Mouse (Mus musculus): ENCODE measurements around the gene Cdx4. TPM values are rescaled to one million over a fixed set of nuclear protein-coding genes. Genes with fewer than 3 reads are reported as not detected.
A peak's percentile ranks its signal among the peaks of the same experiment; 100 is the strongest.

Gene Cdx4
- polyA plus RNA-seq (2014; fragmentation: Nextera tagmentation; extraction: Ambion mirVana) = not detected in 2 replicates

GRCm38 (mm10) chrX:103321146-103321545 lies at the start of gene Cdx4:
Gene Cdx4, plus strand, starts transcription at chrX:103321398.
- no peak within 1 kb of the TSS for H3K9ac ChIP-seq
- H3K27me3 ChIP-seq (ENCODE audit: insufficient read depth, low read length) = peaks cover 38% of the 10 kb centered on the region
- no peak for ATAC-seq (ENCODE audit: insufficient read depth)
- DNase-seq = peak; percentile 5
- H3K4me2 ChIP-seq = 0 out of 2 replicates have a peak within 1 kb of the TSS, but pooled peaks have one; percentile 12
- H3K27ac ChIP-seq (ENCODE audit: low read depth) = no peak within 1 kb of the TSS
- WGBS = 20% methylated on average over 13 of the region's 13 CpGs
- H3K4me3 ChIP-seq (ENCODE audit: low read depth, low read length) = no peak within 1 kb of the TSS
- H3K36me3 ChIP-seq (ENCODE audit: insufficient read depth) = no peaks in the 10 kb centered on the region
- H3K9me3 ChIP-seq (ENCODE audit: low read depth, low read length) = no peaks in the 10 kb centered on the region
- TF ChIP-seq CTCF (IDR thresholded peaks at IDR 0.05; ENCODE audit: low read depth) = no peak
- H3K4me1 ChIP-seq (ENCODE audit: insufficient read depth) = no peaks in the 10 kb centered on the region

DNA sequence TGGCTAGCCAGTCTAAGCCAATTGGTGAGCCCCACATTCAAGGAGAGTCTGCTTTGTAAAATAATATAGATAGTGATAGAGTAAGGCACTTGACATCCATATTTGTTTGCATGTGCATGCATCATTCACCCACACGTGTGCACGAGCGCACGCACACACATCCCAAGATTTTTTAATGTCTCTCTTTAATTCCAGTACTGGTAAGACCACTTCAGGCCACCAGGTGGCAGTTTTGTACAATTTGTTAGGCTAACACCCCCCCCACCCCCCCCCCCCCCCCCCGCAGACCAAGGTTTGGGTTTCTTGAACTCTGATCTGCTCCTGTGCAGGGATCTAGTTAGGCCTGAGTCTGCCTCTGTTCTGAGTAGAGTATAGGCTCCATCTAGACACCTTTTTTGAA lies 46.9 kb upstream of the Cdx4 start:
- H3K27me3 ChIP-seq (ENCODE audit: insufficient read depth, low read length) = no peaks in the 10 kb centered on the region
- no peaks in the 10 kb centered on the region for H3K36me3 ChIP-seq (ENCODE audit: insufficient read depth)
- H3K4me3 ChIP-seq (ENCODE audit: low read depth, low read length) = no peak overlapping the region
- 0 out of 2 replicates have a peak, but pooled peaks have one; percentile 3 for TF ChIP-seq CTCF (IDR thresholded peaks at IDR 0.05; ENCODE audit: low read depth)
- no peak for ATAC-seq (ENCODE audit: insufficient read depth)
- H3K4me1 ChIP-seq (ENCODE audit: insufficient read depth) = no peaks in the 10 kb centered on the region
- H3K9ac ChIP-seq = no peak overlapping the region
- no peaks in the 10 kb centered on the region for H3K9me3 ChIP-seq (ENCODE audit: low read depth, low read length)
- no peak overlapping the region for H3K27ac ChIP-seq (ENCODE audit: low read depth)
- peak; percentile 56 for DNase-seq
- H3K4me2 ChIP-seq = no peak overlapping the region
- WGBS = 84% methylated on average over 4 of the region's 5 CpGs

DNA sequence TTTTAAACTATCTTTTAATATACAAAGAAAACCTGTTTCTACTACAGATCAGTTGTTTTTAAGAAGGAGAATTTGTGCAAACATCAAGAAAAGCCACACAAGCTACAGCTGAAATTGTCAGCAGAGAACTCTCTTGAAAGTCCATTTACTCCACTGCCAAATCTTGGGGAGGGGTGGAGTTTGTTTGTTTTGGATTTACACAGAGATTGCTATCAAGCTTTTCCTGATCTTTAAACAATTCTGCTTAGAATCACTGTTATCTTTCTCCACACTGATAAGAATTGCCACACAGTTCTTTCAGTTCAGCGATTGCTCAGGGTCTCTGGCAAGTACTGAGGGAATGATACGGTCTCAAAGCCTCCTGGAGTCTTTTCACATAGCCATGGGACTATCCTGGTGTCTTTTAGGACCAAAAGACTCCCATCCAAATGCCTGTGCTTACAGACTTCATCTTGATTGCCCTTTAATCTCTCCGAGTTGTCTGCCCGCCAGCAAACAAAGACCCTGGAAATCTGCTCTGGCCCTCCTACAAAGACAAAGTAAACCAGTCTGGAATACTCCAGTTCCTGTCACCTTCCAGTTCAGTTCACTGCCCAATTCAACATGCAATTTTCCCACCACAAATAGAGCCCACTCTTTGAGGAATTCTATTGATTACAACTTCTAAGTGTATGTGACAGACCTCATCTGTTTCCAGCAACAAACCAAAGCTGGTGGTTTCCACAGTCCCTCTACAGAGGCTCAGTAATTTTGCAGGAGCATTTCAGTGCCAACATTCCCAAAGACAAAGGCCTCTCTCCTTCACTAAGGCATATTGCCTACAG lies 34.1 kb upstream of the Cdx4 start:
- no peak overlapping the region for H3K9ac ChIP-seq
- 32% methylated on average over 4 of the region's 4 CpGs for WGBS
- H3K36me3 ChIP-seq (ENCODE audit: insufficient read depth) = no peaks in the 10 kb centered on the region
- peaks cover 9% of the 10 kb centered on the region; the same call in 1 of the 2 replicates for H3K27me3 ChIP-seq (ENCODE audit: insufficient read depth, low read length)
- ATAC-seq (ENCODE audit: insufficient read depth) (peak; percentile 83), DNase-seq (peak; percentile 64)
- peak overlapping the region; percentile 58; the same call in 1 of the 2 replicates for H3K27ac ChIP-seq (ENCODE audit: low read depth)
- no peak overlapping the region for H3K4me2 ChIP-seq
- no peak overlapping the region for H3K4me3 ChIP-seq (ENCODE audit: low read depth, low read length)
- TF ChIP-seq CTCF (IDR thresholded peaks at IDR 0.05; ENCODE audit: low read depth) = no peak
- H3K4me1 ChIP-seq (ENCODE audit: insufficient read depth) = no peaks in the 10 kb centered on the region
- H3K9me3 ChIP-seq (ENCODE audit: low read depth, low read length) = no peaks in the 10 kb centered on the region

- no peak overlapping the region for H3K9ac ChIP-seq
- TF ChIP-seq CTCF (IDR thresholded peaks at IDR 0.05; ENCODE audit: low read depth) = no peak
- H3K27me3 ChIP-seq (ENCODE audit: insufficient read depth, low read length) = peaks cover 9% of the 10 kb centered on the region; the same call in 1 of the 2 replicates
- ATAC-seq (ENCODE audit: insufficient read depth) (no peak), DNase-seq (no peak)
- H3K4me2 ChIP-seq = no peak overlapping the region
- no peaks in the 10 kb centered on the region for H3K4me1 ChIP-seq (ENCODE audit: insufficient read depth)
- H3K4me3 ChIP-seq (ENCODE audit: low read depth, low read length) = no peak overlapping the region
- H3K9me3 ChIP-seq (ENCODE audit: low read depth, low read length) = no peaks in the 10 kb centered on the region
- peak overlapping the region; percentile 58; the same call in 1 of the 2 replicates for H3K27ac ChIP-seq (ENCODE audit: low read depth)
- H3K36me3 ChIP-seq (ENCODE audit: insufficient read depth) = no peaks in the 10 kb centered on the region
- WGBS = 23% methylated on average over 10 of the region's 10 CpGs
These were observed 33.3 kb upstream of the Cdx4 start for GRCm38 (mm10) chrX:103287846-103288377.

DNA sequence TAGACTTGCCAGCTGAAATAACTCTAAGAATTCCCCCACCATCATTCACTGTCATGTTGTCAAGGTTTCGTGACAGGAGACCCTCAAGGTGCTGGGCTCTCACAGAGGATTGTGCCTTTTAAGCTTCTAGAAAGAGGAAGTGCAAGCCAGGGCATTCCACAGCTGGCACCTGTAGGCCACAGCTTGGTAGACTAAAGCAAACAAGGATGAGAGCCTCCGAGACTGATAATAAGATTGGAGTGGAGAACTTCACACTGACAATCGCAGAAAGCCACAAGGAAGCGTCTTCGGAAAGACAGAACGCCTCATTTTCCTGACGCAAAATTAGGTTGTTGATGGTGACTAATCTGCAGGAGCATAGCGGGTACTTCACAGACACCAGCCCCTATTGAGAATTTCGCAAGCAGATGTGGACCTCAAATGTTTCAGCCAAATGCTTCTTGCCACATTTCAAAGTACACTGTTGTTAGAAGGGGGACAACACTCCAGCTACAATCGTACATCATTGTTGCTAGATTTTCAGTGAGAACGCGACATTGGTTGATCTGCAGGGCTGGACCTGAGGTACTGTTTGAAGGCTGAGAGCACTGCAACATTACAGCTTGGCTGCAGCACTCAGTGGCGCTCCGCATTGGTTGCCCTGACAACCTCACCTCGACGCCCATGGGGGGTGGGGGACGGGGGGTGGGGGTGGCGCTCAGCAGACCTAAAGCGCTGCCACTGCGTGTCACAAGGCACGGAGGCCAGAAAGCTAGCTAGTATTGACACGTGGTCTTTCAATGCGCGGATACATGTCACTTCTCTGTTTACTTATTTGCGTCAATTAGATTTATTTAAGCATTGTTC lies 32.5 kb upstream of the Cdx4 start:
- Histone ChIP-seq H3K4me1 (ENCODE audit: insufficient read depth) (no peaks in the 10 kb centered on the region), H3K9me3 (ENCODE audit: low read depth, low read length) (no peaks in the 10 kb centered on the region), H3K36me3 (ENCODE audit: insufficient read depth) (no peaks in the 10 kb centered on the region), H3K4me3 (ENCODE audit: low read depth, low read length) (no peak overlapping the region), H3K4me2 (peak overlapping the region; percentile 51), H3K9ac (no peak overlapping the region), H3K27me3 (ENCODE audit: insufficient read depth, low read length) (peaks cover 9% of the 10 kb centered on the region; the same call in 1 of the 2 replicates), H3K27ac (ENCODE audit: low read depth) (no peak overlapping the region)
- DNase-seq = peak; percentile 40
- peak; percentile 81; the same call in 1 of the 2 replicates for ATAC-seq (ENCODE audit: insufficient read depth)
- 15% methylated on average over 25 of the region's 25 CpGs for WGBS
- TF ChIP-seq CTCF (IDR thresholded peaks at IDR 0.05; ENCODE audit: low read depth) = no peak

GRCm38 (mm10) chrX:103298937-103299336 lies 22.3 kb upstream of the Cdx4 start:
- TF ChIP-seq CTCF (IDR thresholded peaks at IDR 0.05; ENCODE audit: low read depth) = no peak
- WGBS = 56% methylated on average over 4 of the region's 4 CpGs
- H3K27me3 ChIP-seq (ENCODE audit: insufficient read depth, low read length) = no peaks in the 10 kb centered on the region

More at GRCm38 (mm10) chrX:103298937-103299336, 22.3 kb upstream of the Cdx4 start:
- Histone ChIP-seq H3K4me1 (ENCODE audit: insufficient read depth) (no peaks in the 10 kb centered on the region), H3K9ac (no peak overlapping the region), H3K4me3 (ENCODE audit: low read depth, low read length) (no peak overlapping the region), H3K4me2 (no peak overlapping the region), H3K27ac (ENCODE audit: low read depth) (no peak overlapping the region), H3K9me3 (ENCODE audit: low read depth, low read length) (no peaks in the 10 kb centered on the region), H3K36me3 (ENCODE audit: insufficient read depth) (no peaks in the 10 kb centered on the region)
- ATAC-seq (ENCODE audit: insufficient read depth) (no peak), DNase-seq (no peak)
